Mouse (Mus musculus) neural tube, embryonic 15.5 days (tissue): ENCODE measurements around the gene Tbxas1. TPM values are rescaled to one million over a fixed set of nuclear protein-coding genes. Genes with fewer than 3 reads are reported as not detected.

Experiments used
- ATAC-seq: fragments of 200-750 bp; cut with Nextera tagmentation; 2 replicates; pipeline ENCODE4 v1.8.0; 2017; ENCODE audit warnings: mild to moderate bottlenecking, moderate TSS enrichment, moderate library complexity; ENCODE audit not compliant: low FRiP score
- H3K27ac ChIP-seq: fragments of 300-500 bp; sonication (generic); replicated peaks from 2 replicates; pipeline ENCODE4 v1.5.1; 2015; ENCODE audit warnings: mild to moderate bottlenecking, inconsistent platforms
- H3K27me3 ChIP-seq: fragments of 300-500 bp; sonication (generic); replicated peaks from 2 replicates; pipeline ENCODE4 v1.6.1; 2015; ENCODE audit warnings: inconsistent platforms
- H3K36me3 ChIP-seq: fragments of 300-500 bp; sonication (generic); 2 replicates; pipeline ENCODE4 v1.6.1; 2015; ENCODE audit warnings: inconsistent platforms
- H3K4me1 ChIP-seq: fragments of 300-500 bp; sonication (generic); 2 replicates; pipeline ENCODE4 v1.6.1; 2015; ENCODE audit warnings: inconsistent platforms
- H3K4me2 ChIP-seq: fragments of 300-500 bp; sonication (generic); 2 replicates; pipeline ENCODE4 v1.6.1; 2015; ENCODE audit warnings: inconsistent platforms, mild to moderate bottlenecking, moderate library complexity
- H3K4me3 ChIP-seq: fragments of 300-500 bp; sonication (generic); replicated peaks from 2 replicates; pipeline ENCODE4 v1.5.1; 2015; ENCODE audit warnings: mild to moderate bottlenecking, inconsistent platforms
- H3K9ac ChIP-seq: fragments of 300-500 bp; sonication (generic); replicated peaks from 2 replicates; pipeline ENCODE4 v1.6.1; 2015; ENCODE audit warnings: mild to moderate bottlenecking, inconsistent platforms
- H3K9me3 ChIP-seq: fragments of 300-500 bp; sonication (generic); replicated peaks from 2 replicates; pipeline ENCODE4 v1.6.1; 2016; ENCODE audit warnings: inconsistent platforms
- WGBS: fragments of 180-500 bp; shearing (Covaris S2); methylation state at CpG from one replicate; pipeline ENCODE4 v1.1.7; 2015; ENCODE audit warnings: mixed read lengths; 5-methylcytosine and 5-hydroxymethylcytosine counted together
- polyA plus RNA-seq: library from polyadenylated mRNA; unstranded; fragments of >200 nt; fragmentation: Nextera tagmentation; extraction: Ambion mirVana; gene quantifications from 2 replicates; pipeline ENCODE4 v1.2.1, GENCODE M21; 2015

The Tbxas1 gene
- polyA plus RNA-seq, 1 experiment from 2014 or later, result 2.4 TPM

DNA sequence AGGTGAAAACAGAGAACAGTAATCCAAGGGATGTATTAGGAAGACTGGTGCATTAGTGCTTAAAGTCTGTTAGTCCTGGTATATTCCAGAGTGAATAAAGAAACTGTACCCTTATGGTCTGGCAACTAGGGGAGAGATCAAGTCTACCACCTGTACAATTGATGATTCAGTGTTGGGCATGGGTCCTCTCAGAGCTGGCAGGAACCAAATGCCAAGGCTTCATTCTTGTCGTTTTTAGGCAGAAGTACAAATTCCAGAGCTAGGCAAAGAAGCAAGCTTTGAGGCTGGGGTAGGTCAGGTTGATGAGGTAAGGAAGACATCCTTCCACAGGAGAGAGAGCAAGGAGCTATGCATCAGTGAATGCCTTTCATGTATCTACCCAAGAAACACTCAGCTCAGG is 34.4 kb upstream of the Tbxas1 start:
- WGBS, result 71% methylated on average over 1 of the region's 1 CpGs
- no peak for ATAC-seq
- peaks cover 31% of the 10 kb centered on the region for H3K4me1 ChIP-seq
- H3K27me3 ChIP-seq, result no peaks in the 10 kb centered on the region
- H3K9ac ChIP-seq, result no peak overlapping the region
- H3K4me2 ChIP-seq, result no peak overlapping the region
- H3K36me3 ChIP-seq, result no peaks in the 10 kb centered on the region
- 0 out of 2 replicates have a peak overlapping the region, but pooled peaks have one; percentile 35 for H3K27ac ChIP-seq
- no peak overlapping the region for H3K4me3 ChIP-seq
- no peaks in the 10 kb centered on the region for H3K9me3 ChIP-seq

DNA sequence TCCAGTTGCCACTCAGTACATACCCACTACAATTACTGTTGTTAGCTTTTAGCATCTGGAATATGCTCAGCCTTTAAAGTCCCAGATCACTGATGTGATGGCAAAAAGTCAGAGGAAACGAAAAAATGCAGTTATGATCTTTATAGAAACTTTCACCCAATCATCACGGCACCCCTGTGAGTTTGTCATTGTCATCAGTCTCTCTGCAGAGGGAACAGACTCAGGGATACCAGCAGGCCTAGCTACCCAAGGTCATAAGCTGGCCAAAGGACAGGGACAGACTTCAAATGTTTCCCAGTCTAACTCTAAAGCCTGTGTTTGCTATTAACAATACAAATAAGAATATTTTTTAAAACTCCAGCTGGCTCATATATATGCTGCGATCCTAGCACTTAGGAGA is 33.7 kb upstream of the Tbxas1 start:
- Histone ChIP-seq H3K27me3 (no peaks in the 10 kb centered on the region), H3K4me1 (peaks cover 38% of the 10 kb centered on the region), H3K36me3 (no peaks in the 10 kb centered on the region), H3K27ac (0 out of 2 replicates have a peak overlapping the region, but pooled peaks have one; percentile 33), H3K4me3 (no peak overlapping the region), H3K4me2 (no peak overlapping the region), H3K9ac (no peak overlapping the region), H3K9me3 (no peaks in the 10 kb centered on the region)
- no peak for ATAC-seq
- 85% methylated on average over 3 of the region's 3 CpGs for WGBS

DNA sequence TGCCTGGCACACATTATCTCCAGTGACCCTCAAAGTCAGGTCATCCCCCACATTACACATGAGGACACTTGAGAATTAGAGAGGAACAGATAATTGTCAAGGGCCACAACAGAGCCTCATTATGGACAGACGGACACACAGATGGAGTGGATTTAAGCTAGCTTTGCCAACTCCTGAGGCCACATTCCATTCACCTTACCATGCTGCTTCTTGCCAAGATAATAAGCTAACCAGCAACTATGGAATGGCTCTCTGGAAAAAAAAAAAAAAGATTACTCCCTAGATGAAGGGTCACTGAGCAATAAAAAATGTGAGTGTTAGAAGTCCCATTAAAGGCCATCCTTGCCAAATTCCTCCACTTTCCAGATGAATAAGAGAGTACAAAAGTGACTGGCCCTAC is 30.1 kb upstream of the Tbxas1 start:
- ATAC-seq, result no peak
- no peak overlapping the region for H3K9ac ChIP-seq
- H3K9me3 ChIP-seq, result no peaks in the 10 kb centered on the region
- peaks cover 70% of the 10 kb centered on the region for H3K4me1 ChIP-seq
- H3K4me3 ChIP-seq, result no peak overlapping the region
- H3K27ac ChIP-seq, result no peak overlapping the region
- no peak overlapping the region for H3K4me2 ChIP-seq
- no peaks in the 10 kb centered on the region for H3K27me3 ChIP-seq
- WGBS, result 50% methylated on average over 1 of the region's 1 CpGs
- no peaks in the 10 kb centered on the region for H3K36me3 ChIP-seq

DNA sequence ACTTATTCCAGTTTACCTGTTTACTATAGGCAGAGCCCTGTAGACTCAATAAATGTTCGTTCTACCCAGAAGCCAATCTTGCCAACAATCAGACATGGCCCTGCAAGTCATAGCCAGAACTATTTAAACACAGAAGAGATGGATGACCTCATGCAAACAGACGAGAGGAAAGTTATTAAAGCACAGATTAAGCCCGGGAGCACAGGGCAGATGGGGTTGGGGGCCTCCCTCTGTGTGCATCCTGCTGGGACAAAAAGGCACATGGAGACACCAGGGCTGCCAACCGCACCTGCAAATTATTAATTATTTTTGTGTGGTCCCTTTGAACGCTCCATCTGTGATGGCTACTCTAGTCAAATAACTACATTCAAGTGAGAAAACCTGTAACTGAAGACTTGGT is 29.3 kb upstream of the Tbxas1 start:
- WGBS, result 50% methylated on average over 5 of the region's 5 CpGs
- H3K27ac ChIP-seq, result no peak overlapping the region

DNA sequence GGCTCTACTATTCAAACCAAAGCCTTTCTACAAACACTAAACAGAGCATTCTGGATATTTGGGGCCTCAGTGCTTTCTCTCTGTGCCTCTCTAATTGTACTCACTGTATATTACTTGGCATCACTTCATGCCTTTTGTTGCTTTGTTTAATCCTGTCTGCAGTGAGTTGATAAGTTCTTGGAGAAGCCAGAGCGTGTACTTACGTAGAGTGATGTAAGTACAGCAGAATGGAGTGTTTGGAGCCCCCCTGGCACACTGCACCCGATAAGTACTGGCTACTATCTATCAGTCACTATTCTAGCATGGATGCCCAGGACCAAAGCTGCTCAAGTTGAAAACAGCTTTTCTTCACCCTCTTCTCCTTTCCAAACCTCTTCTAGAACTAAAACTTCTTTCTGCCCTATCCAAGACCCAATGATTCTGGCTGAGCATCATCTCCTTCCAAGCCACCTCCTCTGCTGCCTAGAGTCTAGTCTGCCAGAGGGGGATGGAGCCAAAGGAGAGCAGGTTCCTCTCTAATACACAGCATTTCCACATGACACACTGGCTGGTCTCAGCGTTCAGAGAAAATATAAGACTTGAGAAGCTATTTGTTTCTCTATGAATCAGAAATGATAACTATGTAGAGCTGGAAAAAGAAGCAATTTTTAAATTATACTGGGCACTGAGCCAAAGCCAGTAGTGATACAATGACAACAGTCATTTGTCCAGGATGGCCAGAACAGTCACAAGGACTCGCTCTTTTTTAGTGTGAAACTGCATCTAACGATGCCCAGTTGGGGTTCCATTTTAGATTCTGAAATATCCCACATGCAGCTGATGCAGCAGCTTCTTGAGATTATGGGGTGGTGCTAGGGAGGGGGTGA is 28.6 kb upstream of the Tbxas1 start:
- H3K9me3 ChIP-seq, result no peaks in the 10 kb centered on the region
- H3K36me3 ChIP-seq, result no peaks in the 10 kb centered on the region
- H3K4me2 ChIP-seq, result no peak overlapping the region
- no peak for ATAC-seq
- no peaks in the 10 kb centered on the region for H3K27me3 ChIP-seq
- H3K9ac ChIP-seq, result no peak overlapping the region
- no peak overlapping the region for H3K4me3 ChIP-seq
- peaks cover 55% of the 10 kb centered on the region for H3K4me1 ChIP-seq
- 0 out of 2 replicates have a peak overlapping the region, but pooled peaks have one; percentile 3 for H3K27ac ChIP-seq
- WGBS, result 60% methylated on average over 6 of the region's 6 CpGs

More for the DNA sequence above, 29.3 kb upstream of the Tbxas1 start:
- Histone ChIP-seq H3K4me3 (no peak overlapping the region), H3K4me1 (peaks cover 62% of the 10 kb centered on the region), H3K27me3 (no peaks in the 10 kb centered on the region), H3K9me3 (no peaks in the 10 kb centered on the region), H3K36me3 (no peaks in the 10 kb centered on the region), H3K9ac (no peak overlapping the region), H3K4me2 (no peak overlapping the region)
- no peak for ATAC-seq

DNA sequence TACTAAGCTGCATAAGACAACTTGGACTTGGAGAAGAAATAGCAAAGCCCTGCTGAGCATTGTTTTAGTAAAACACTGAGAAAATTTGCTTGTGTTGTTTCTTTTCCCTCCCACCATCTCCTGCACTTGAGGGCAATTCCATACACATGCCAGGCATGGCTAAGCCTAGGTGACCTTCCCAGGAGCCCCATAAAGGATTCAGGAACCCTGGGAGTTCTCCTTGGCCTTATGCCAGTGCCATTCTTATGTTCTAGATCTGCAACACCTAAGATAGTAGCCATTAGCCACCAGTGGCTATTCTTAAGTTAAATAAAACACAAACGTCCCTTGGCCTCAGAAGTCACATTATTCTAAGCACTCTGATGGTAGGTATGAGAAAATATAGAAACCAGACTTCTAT is 27.8 kb upstream of the Tbxas1 start:
- H3K27me3 ChIP-seq, result no peaks in the 10 kb centered on the region
- peaks cover 55% of the 10 kb centered on the region for H3K4me1 ChIP-seq
- no peaks in the 10 kb centered on the region for H3K36me3 ChIP-seq
- no peak overlapping the region for H3K4me3 ChIP-seq
- ATAC-seq, result no peak
- no peaks in the 10 kb centered on the region for H3K9me3 ChIP-seq
- H3K4me2 ChIP-seq, result no peak overlapping the region
- WGBS, result 48% methylated on average over 1 of the region's 1 CpGs
- no peak overlapping the region for H3K9ac ChIP-seq
- 0 out of 2 replicates have a peak overlapping the region, but pooled peaks have one; percentile 41 for H3K27ac ChIP-seq

DNA sequence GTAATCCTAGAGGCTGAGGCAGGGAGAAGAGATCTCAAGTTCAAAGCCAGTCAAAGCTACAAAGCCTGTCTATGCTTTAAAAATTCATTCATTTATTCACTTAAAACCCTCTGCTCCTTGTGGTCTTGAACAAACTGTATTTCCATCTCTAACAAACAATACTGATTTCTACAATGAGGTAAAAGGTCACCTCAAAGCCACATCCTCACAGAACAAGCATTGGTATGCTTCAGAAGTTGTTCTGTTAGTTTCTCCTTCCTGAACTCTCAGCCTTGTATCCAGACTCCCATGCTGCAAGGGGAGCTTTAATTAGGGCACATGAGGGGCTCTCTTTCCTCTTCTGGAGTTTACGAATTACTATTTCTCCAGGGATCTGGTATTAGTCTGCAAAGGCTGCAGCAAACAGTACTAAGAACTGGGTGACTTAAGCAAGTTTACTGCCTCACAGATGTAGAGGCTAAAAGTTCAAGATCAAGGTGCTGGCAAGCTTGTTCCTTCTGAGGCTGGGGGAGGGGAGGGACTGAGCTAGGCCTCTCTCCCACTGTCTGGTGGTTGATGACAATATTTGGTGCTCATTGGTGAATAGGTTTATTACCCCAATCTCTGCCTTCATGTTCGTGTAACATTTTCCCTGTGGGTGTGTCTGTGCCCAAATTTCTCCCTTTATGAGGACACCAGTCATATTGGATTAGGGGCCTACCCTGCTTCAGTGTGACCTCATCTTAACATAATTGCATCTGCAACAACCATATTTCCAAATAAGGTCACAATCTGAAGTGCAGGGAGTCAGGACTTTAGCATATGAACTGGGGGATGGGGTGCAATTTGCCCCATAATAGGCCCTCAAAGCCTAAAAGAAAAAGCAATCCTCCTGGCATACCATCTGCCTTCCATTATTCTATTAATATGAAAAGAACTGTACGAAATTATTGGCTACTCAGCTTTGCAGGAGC is 27.0 kb upstream of the Tbxas1 start:
- Histone ChIP-seq H3K4me2 (no peak overlapping the region), H3K27me3 (no peaks in the 10 kb centered on the region), H3K9me3 (no peaks in the 10 kb centered on the region), H3K36me3 (no peaks in the 10 kb centered on the region), H3K4me3 (no peak overlapping the region), H3K9ac (no peak overlapping the region), H3K4me1 (peaks cover 61% of the 10 kb centered on the region), H3K27ac (no peak overlapping the region)
- no peak for ATAC-seq
- WGBS, result 39% methylated on average over 3 of the region's 3 CpGs

DNA sequence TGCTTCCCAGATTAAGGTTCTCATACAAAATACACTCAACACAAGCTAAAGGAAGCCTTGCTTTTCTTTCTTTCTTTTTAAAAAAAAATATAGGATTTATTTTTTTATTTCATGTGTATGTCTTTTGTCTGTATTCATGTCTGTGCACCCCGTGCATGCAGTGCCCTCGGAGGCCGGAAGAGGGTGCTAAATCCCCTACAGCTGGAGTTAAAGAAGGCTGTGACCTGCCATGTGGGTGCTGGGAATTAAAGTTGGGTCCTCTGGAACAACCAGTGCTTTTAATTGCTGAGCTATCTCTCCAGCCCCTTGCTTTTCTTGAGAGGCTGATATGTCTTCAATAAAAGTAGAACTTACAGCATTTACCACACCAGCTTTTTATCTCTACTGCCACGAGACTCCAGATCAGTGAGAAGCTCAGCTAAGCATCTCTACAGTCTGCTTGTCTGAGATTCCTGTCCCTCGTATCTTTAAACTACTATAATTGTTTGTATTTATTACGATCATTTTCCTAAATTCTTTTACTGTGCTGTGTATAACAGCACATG is 24.4 kb upstream of the Tbxas1 start:
- H3K4me3 ChIP-seq, result no peak overlapping the region
- ATAC-seq, result no peak
- H3K4me1 ChIP-seq, result peaks cover 73% of the 10 kb centered on the region
- H3K4me2 ChIP-seq, result no peak overlapping the region
- no peak overlapping the region for H3K27ac ChIP-seq
- no peaks in the 10 kb centered on the region for H3K9me3 ChIP-seq
- no peaks in the 10 kb centered on the region for H3K36me3 ChIP-seq
- no peaks in the 10 kb centered on the region for H3K27me3 ChIP-seq
- H3K9ac ChIP-seq, result no peak overlapping the region
- 91% methylated on average over 6 of the region's 6 CpGs for WGBS

DNA sequence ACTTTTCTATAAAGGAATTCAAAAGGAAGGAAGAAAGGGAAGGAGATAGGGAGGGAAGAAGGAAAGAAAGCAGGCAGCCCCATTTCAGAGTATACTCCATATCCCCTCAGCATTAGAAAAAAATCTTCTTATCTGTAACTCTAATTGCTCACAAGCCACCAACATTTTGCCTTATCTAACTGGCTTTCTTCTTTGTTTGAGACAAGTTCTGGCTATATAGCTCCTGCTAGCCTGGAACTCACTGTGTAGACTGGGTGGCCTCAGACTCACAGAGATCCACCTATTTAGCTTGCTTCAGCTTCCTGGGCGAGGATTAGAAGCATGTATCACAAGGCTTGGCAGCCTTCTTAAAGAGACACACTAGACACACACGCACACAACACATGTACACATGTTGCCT is 23.5 kb upstream of the Tbxas1 start:
- Histone ChIP-seq H3K9ac (no peak overlapping the region), H3K4me2 (no peak overlapping the region), H3K27ac (no peak overlapping the region), H3K4me1 (peaks cover 67% of the 10 kb centered on the region), H3K4me3 (no peak overlapping the region), H3K9me3 (no peaks in the 10 kb centered on the region), H3K36me3 (no peaks in the 10 kb centered on the region), H3K27me3 (no peaks in the 10 kb centered on the region)
- no peak for ATAC-seq
- WGBS, result 84% methylated on average over 2 of the region's 2 CpGs

DNA sequence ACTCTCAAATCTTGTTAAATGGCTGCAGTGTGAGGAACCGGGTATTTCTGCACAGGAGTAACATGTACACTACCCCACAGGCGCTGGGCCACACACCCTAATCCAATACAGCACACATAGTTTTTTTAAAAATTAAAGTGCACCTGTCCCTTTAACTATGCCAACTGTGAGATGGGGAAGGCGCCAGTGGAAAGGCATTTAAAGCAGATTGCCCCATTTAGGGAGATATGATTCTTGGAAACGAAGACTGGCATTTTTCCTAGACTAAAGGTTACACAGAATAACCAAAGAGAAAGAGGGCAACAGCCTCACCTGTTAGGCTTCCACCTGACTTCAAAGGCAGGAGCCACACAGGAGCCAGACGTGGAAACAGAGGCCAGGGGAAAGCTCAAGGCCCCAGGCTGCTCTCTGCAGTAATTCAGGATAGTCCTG is 21.6 kb upstream of the Tbxas1 start:
- Histone ChIP-seq H3K9me3 (no peaks in the 10 kb centered on the region), H3K36me3 (no peaks in the 10 kb centered on the region), H3K4me3 (no peak overlapping the region), H3K4me2 (no peak overlapping the region), H3K27me3 (no peaks in the 10 kb centered on the region), H3K4me1 (peaks cover 58% of the 10 kb centered on the region), H3K27ac (no peak overlapping the region), H3K9ac (no peak overlapping the region)
- no peak for ATAC-seq
- WGBS, result 65% methylated on average over 5 of the region's 5 CpGs

DNA sequence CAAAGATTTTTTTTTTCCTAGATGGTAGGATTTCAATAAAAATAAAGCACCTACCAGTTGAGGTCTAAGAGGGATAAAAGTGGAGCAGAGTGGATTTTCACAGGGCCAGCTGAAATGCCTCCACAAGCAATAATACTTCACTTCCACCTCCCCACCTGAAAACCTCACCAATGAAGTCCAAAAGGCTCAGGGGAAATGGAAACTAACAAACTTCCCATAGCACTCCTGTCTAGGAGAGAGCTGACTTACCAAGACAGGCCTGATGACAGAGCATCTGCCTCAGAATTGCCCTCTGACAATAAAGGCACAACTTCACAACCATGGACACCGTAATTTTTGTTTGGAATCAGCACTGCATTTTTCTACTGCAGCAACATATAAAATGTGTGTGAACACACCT is 15.4 kb upstream of the Tbxas1 start:
- Histone ChIP-seq H3K27me3 (no peaks in the 10 kb centered on the region), H3K9ac (no peak overlapping the region), H3K4me3 (no peak overlapping the region), H3K27ac (no peak overlapping the region), H3K4me1 (peaks cover 44% of the 10 kb centered on the region), H3K36me3 (no peaks in the 10 kb centered on the region), H3K4me2 (no peak overlapping the region), H3K9me3 (no peaks in the 10 kb centered on the region)
- no peak for ATAC-seq
- WGBS, result 90% methylated on average over 1 of the region's 1 CpGs
